Mouse (Mus musculus) layer of hippocampus, postnatal 36 days (tissue): Measurements from ENCODE around the gene Lsm3. TPM values are rescaled to one million over a fixed set of nuclear protein-coding genes. Genes with fewer than 3 reads are reported as not detected.

Source experiments
- DNase-seq, 2 experiments: peaks; one replicate each; pipeline ENCODE4 v3.0.0; 2022
- total RNA-seq, 2 experiments: library from RNA; stranded (reverse); gene quantifications; 2 replicates each; pipeline ENCODE4 v1.2.3; 2021

Gene Lsm3
- total RNA-seq, 2 experiments from 2014 or later: 36.8 to 41.5 TPM

- peak; percentile 66 to 72 for DNase-seq
Observed at GRCm38 (mm10) chr6:91559371-91559770, 43.6 kb downstream of the Lsm3 start.

- no peak for DNase-seq
Observed at GRCm38 (mm10) chr6:91560186-91560585, 44.5 kb downstream of the Lsm3 start.

- no peak for DNase-seq
Observed at GRCm38 (mm10) chr6:91563031-91563430, 47.3 kb downstream of the Lsm3 start.

- no peak for DNase-seq
Observed at GRCm38 (mm10) chr6:91566407-91566806, 50.7 kb downstream of the Lsm3 start.

Other genes with a start within 250 kb of the Lsm3 start
- gene Wnt7a, start 104.6 kb upstream of the Lsm3 start, total RNA-seq: 10 to 100 TPM; 23.1 to 30.4 TPM
- gene Chchd4, start 42.4 kb upstream of the Lsm3 start, total RNA-seq: 10 to 100 TPM; 19.8 to 22.8 TPM
- 10 to 100 TPM; 28.7 to 31.8 TPM for gene Tmem43, start 42.2 kb upstream of the Lsm3 start, total RNA-seq
- gene Xpc, start within 50 bp of the Lsm3 start, total RNA-seq: 10 to 100 TPM; 12.5 to 14.5 TPM
- 100 to 1,000 TPM; 116 to 118 TPM for gene Slc6a6, start 168.1 kb downstream of the Lsm3 start, total RNA-seq